Mouse (Mus musculus): ENCODE results near the gene Abtb2.

DNA sequence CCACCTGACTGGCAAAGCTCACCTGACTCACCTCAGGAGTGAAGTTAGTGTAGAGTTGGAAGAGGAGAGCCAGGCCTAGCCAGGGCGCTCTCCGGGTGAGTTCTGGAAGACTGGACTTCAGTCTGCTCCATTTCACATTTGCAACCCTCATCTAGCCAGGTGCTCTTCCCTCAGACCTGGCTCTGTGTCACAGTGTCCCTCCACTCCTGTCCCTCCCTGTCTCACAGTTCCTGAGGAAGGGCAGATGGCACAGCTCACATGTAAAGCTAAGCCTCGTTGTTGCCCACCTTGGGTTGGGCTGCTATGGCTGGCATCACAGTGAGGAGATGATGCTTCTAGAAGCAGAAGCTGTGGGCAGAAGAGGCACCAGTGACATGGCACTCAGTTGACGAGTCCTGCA, 139.7 kb downstream of the Abtb2 start:
- TF ChIP-seq POLR2A (IDR thresholded peaks at IDR 0.05; ENCODE audit: extremely low read depth, insufficient read depth, low read length) (no peak), CTCF (IDR thresholded peaks at IDR 0.05; ENCODE audit: low read depth, low read length) (no peak)

All from liver, adult 2 months (tissue).